Mouse (Mus musculus): ENCODE data around the gene Sp4.

GRCm38 (mm10) chr12:118326161-118326560, 24.9 kb upstream of the Sp4 start:
- no peak for TF ChIP-seq CTCF (IDR thresholded peaks at IDR 0.05; ENCODE audit: low read depth, low read length)
- no peak for TF ChIP-seq POLR2AphosphoS5 (IDR thresholded peaks at IDR 0.05; ENCODE audit: insufficient replicate concordance, low read depth, low read length)
- no peak for TF ChIP-seq GATA1 (IDR thresholded peaks at IDR 0.05; ENCODE audit: borderline replicate concordance, low read length)

All from G1E (cell line).